Comparison of ENCODE assay signal across 1 mouse cellular context in the genomic region with DNA sequence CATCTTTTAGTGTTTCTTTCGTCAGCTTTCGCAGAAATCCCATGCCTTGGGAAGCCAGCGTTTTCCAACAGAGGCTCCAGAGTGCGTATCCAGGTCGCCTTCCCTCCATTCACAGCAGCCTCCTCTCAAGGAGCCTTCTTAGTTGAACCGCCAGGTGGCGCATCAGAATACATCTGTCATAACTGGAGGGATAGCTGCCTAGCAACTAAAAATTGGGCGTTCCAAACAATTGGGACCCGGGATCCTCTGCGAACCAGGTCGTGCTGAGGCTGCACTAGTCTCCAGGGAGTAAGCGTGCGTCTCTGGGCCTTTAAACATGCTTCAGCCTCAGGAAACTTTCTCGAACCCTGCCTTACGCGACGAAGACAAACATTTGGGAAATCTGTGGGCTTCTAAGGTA.
A peak's percentile ranks its signal among the peaks of the same experiment; 100 is the strongest.
TF ChIP-seq lines count a peak whose summit lies in the region.

No protein-coding gene starts in this region.

TF ChIP-seq in CH12.LX, 34 proteins besides CTCF, POLR2A, EP300 and RAD21:
- TF ChIP-seq JUN (IDR thresholded peaks at IDR 0.05; ENCODE audit: insufficient read depth, low read depth, low read length) (peak; percentile 1; the same call in 1 of the 2 replicates), CHD1 (IDR thresholded peaks at IDR 0.05; ENCODE audit: low read depth, low read length) (no peak), USF1 (IDR thresholded peaks at IDR 0.05; ENCODE audit: low read depth, low read length) (no peak), MXI1 (IDR thresholded peaks at IDR 0.05; ENCODE audit: low read depth, low read length) (peak; percentile 87; the same call in 1 of the 2 replicates), SIN3A (IDR thresholded peaks at IDR 0.05; ENCODE audit: low read length) (peak; percentile 68; the same call in 1 of the 2 replicates), MAFK (IDR thresholded peaks at IDR 0.05; ENCODE audit: insufficient replicate concordance, low read length) (no peak), IRF4 (IDR thresholded peaks at IDR 0.05; ENCODE audit: low read depth, low read length) (peak; percentile 44; the same call in 1 of the 2 replicates), MAZ (IDR thresholded peaks at IDR 0.05; ENCODE audit: low read depth, low read length) (no peak), SMC3 (IDR thresholded peaks at IDR 0.05; ENCODE audit: low read depth, low read length) (peak; percentile 75), POLR2AphosphoS2 (IDR thresholded peaks at IDR 0.05; ENCODE audit: low read depth, low read length) (no peak), JUND (conservative IDR thresholded peaks at IDR 0.05; ENCODE audit: low read depth, low read length) (no peak), MAX (IDR thresholded peaks at IDR 0.05; ENCODE audit: low read length) (peak; percentile 33; the same call in 1 of the 2 replicates), ZMIZ1 (IDR thresholded peaks at IDR 0.05; ENCODE audit: low read depth, low read length) (no peak), ZC3H11A (IDR thresholded peaks at IDR 0.05; ENCODE audit: low read depth, low read length) (no peak)
TF ChIP-seq in CH12.LX: peak in this region for 6.
